Mouse (Mus musculus): ENCODE measurements at regions not wholly inside any gene's neighbourhood (a gene's known extent, or its start where the extent isn't known, plus 50 kb on each side); places are given as distances from the start of the nearest gene placed in this dataset.

- ATAC-seq (replicated peaks; ENCODE audit: low FRiP score, poor library complexity, severe bottlenecking), result 0 out of 2 replicates have a peak, but pooled peaks have one; percentile 45
Observed at GRCm38 (mm10) chr1:184669173-184669572, 63.2 kb downstream of the Hlx start.

GRCm38 (mm10) chr1:184668428-184668827, 64.0 kb downstream of the Hlx start:
- ATAC-seq (replicated peaks; ENCODE audit: low FRiP score, poor library complexity, severe bottlenecking), result no peak

- ATAC-seq (replicated peaks; ENCODE audit: low FRiP score, poor library complexity, severe bottlenecking), result no peak
Observed at GRCm38 (mm10) chr1:184668022-184668421, 64.4 kb downstream of the Hlx start.

- peak; percentile 92 for ATAC-seq (replicated peaks; ENCODE audit: low FRiP score, poor library complexity, severe bottlenecking)
Observed at GRCm38 (mm10) chr1:184665243-184665642, 67.2 kb downstream of the Hlx start.

- ATAC-seq (replicated peaks; ENCODE audit: low FRiP score, poor library complexity, severe bottlenecking), result 0 out of 2 replicates have a peak, but pooled peaks have one; percentile 40
Observed at GRCm38 (mm10) chr1:184664098-184664375, 68.4 kb downstream of the Hlx start.

- ATAC-seq (replicated peaks; ENCODE audit: low FRiP score, poor library complexity, severe bottlenecking), result no peak
Observed at GRCm38 (mm10) chr1:184663300-184664097, 68.9 kb downstream of the Hlx start.

GRCm38 (mm10) chr1:184650541-184651105, 81.8 kb downstream of the Hlx start:
- ATAC-seq (replicated peaks; ENCODE audit: low FRiP score, poor library complexity, severe bottlenecking), result no peak

GRCm38 (mm10) chr1:184647920-184648540, 84.4 kb downstream of the Hlx start:
- peak; percentile 63 for ATAC-seq (replicated peaks; ENCODE audit: low FRiP score, poor library complexity, severe bottlenecking)

- ATAC-seq (replicated peaks; ENCODE audit: low FRiP score, poor library complexity, severe bottlenecking), result peak; percentile 85
Observed at GRCm38 (mm10) chr1:184644767-184645598, 87.4 kb downstream of the Hlx start.

GRCm38 (mm10) chr1:184630695-184631475, 101.5 kb downstream of the Hlx start:
- ATAC-seq (replicated peaks; ENCODE audit: low FRiP score, poor library complexity, severe bottlenecking), result 0 out of 2 replicates have a peak, but pooled peaks have one; percentile 51

- ATAC-seq (replicated peaks; ENCODE audit: low FRiP score, poor library complexity, severe bottlenecking), result peak; percentile 85
Observed at GRCm38 (mm10) chr1:184629194-184629593, 103.2 kb downstream of the Hlx start.

- peak; percentile 17; the same call in 1 of the 2 replicates for ATAC-seq (replicated peaks; ENCODE audit: low FRiP score, poor library complexity, severe bottlenecking)
Observed at GRCm38 (mm10) chr1:184628566-184629168, 103.8 kb downstream of the Hlx start.

- ATAC-seq (replicated peaks; ENCODE audit: low FRiP score, poor library complexity, severe bottlenecking), result no peak
Observed at GRCm38 (mm10) chr1:184622462-184622861, 110.0 kb downstream of the Hlx start.

GRCm38 (mm10) chr1:184621950-184622349, 110.5 kb downstream of the Hlx start:
- no peak for ATAC-seq (replicated peaks; ENCODE audit: low FRiP score, poor library complexity, severe bottlenecking)

- ATAC-seq (replicated peaks; ENCODE audit: low FRiP score, poor library complexity, severe bottlenecking), result no peak
Observed at GRCm38 (mm10) chr1:184617853-184618454, 114.5 kb downstream of the Hlx start.

- no peak for ATAC-seq (replicated peaks; ENCODE audit: low FRiP score, poor library complexity, severe bottlenecking)
Observed at GRCm38 (mm10) chr1:184615991-184616390, 116.4 kb downstream of the Hlx start.

- ATAC-seq (replicated peaks; ENCODE audit: low FRiP score, poor library complexity, severe bottlenecking), result no peak
Observed at GRCm38 (mm10) chr1:184614699-184615415, 117.6 kb downstream of the Hlx start.

GRCm38 (mm10) chr1:184612880-184613279, 119.5 kb downstream of the Hlx start:
- no peak for ATAC-seq (replicated peaks; ENCODE audit: low FRiP score, poor library complexity, severe bottlenecking)
